Mouse (Mus musculus) embryo, embryonic 10 days (tissue): ENCODE data around the gene Lrp2.
"Not testable (repeated sequence)": the region's sequence is repeated elsewhere in the genome, so short reads cannot be mapped to it uniquely, and the experiment has no call there.

ENCODE experiments used
- DNase-seq: peaks from one replicate; pipeline ENCODE4 v3.0.0-alpha.2; 2015; ENCODE audit warnings: low spot score

The Lrp2 gene

GRCm38 (mm10) chr2:69582861-69583260, 3.0 kb downstream of the Lrp2 start:
- no peak for DNase-seq

- DNase-seq: not testable (repeated sequence)
These were observed 3.8 kb downstream of the Lrp2 start for GRCm38 (mm10) chr2:69582068-69582467.

- no peak for DNase-seq
These were observed 5.8 kb downstream of the Lrp2 start for GRCm38 (mm10) chr2:69580091-69580490.

GRCm38 (mm10) chr2:69578206-69578605, 7.7 kb downstream of the Lrp2 start:
- DNase-seq: no peak

- no peak for DNase-seq
These were observed 9.3 kb downstream of the Lrp2 start for GRCm38 (mm10) chr2:69576531-69576930.

GRCm38 (mm10) chr2:69574934-69575333, 10.9 kb downstream of the Lrp2 start:
- no peak for DNase-seq

- DNase-seq: no peak
These were observed 11.6 kb downstream of the Lrp2 start for GRCm38 (mm10) chr2:69574261-69574660.

GRCm38 (mm10) chr2:69573733-69574054, 12.2 kb downstream of the Lrp2 start:
- DNase-seq: no peak

- no peak for DNase-seq
These were observed 12.7 kb downstream of the Lrp2 start for GRCm38 (mm10) chr2:69573038-69573732.

GRCm38 (mm10) chr2:69570556-69570955, 15.3 kb downstream of the Lrp2 start:
- DNase-seq: no peak

GRCm38 (mm10) chr2:69566281-69566680, 19.6 kb downstream of the Lrp2 start:
- DNase-seq: no peak

- DNase-seq: no peak
These were observed 22.4 kb downstream of the Lrp2 start for GRCm38 (mm10) chr2:69563492-69563891.

- DNase-seq: no peak
These were observed 23.1 kb downstream of the Lrp2 start for GRCm38 (mm10) chr2:69562761-69563160.

GRCm38 (mm10) chr2:69560221-69560620, 25.6 kb downstream of the Lrp2 start:
- no peak for DNase-seq

- DNase-seq: no peak
These were observed 26.5 kb downstream of the Lrp2 start for GRCm38 (mm10) chr2:69559380-69559779.

GRCm38 (mm10) chr2:69556686-69557085, 29.2 kb downstream of the Lrp2 start:
- no peak for DNase-seq

GRCm38 (mm10) chr2:69551639-69552038, 34.2 kb downstream of the Lrp2 start:
- no peak for DNase-seq

GRCm38 (mm10) chr2:69546823-69547222, 39.0 kb downstream of the Lrp2 start:
- no peak for DNase-seq

- no peak for DNase-seq
These were observed 49.8 kb downstream of the Lrp2 start for GRCm38 (mm10) chr2:69536018-69536417.

GRCm38 (mm10) chr2:69531528-69532055, 54.3 kb downstream of the Lrp2 start:
- DNase-seq: peak; percentile 26

- no peak for DNase-seq
These were observed 55.0 kb downstream of the Lrp2 start for GRCm38 (mm10) chr2:69530691-69531527.

- DNase-seq: peak; percentile 31
These were observed 55.7 kb downstream of the Lrp2 start for GRCm38 (mm10) chr2:69530126-69530525.

GRCm38 (mm10) chr2:69520273-69520672, 65.6 kb downstream of the Lrp2 start:
- no peak for DNase-seq
